Mouse (Mus musculus): ENCODE data around the gene Gabra6. TPM values are rescaled to one million over a fixed set of nuclear protein-coding genes. Genes with fewer than 3 reads are reported as not detected.

Gene Gabra6
- polyA plus RNA-seq, 1 experiment: not detected

GRCm38 (mm10) chr11:42306095-42306494 lies 14.8 kb downstream of the Gabra6 start:
- Histone ChIP-seq H3K27me3 (replicated peaks) (no peaks in the 10 kb centered on the region), H3K4me1 (no peaks in the 10 kb centered on the region), H3K36me3 (replicated peaks; ENCODE audit: low read length) (no peaks in the 10 kb centered on the region), H3K4me3 (replicated peaks) (no peak overlapping the region), H3K9me3 (no peaks in the 10 kb centered on the region)
- no peak for TF ChIP-seq FLI1 (IDR thresholded peaks at IDR 0.05; ENCODE audit: low read length)

GRCm38 (mm10) chr11:42258978-42259377 lies 61.9 kb downstream of the Gabra6 start:
- Histone ChIP-seq H3K4me1 (no peaks in the 10 kb centered on the region), H3K4me3 (replicated peaks) (no peak overlapping the region), H3K36me3 (replicated peaks; ENCODE audit: low read length) (no peaks in the 10 kb centered on the region), H3K9me3 (no peaks in the 10 kb centered on the region), H3K27me3 (replicated peaks) (no peaks in the 10 kb centered on the region)
- no peak for TF ChIP-seq FLI1 (IDR thresholded peaks at IDR 0.05; ENCODE audit: low read length)
- TF ChIP-seq GATA1 (IDR thresholded peaks at IDR 0.05; ENCODE audit: borderline replicate concordance, low read length): no peak

Other genes with a start within 250 kb of the Gabra6 start
- gene Gabra1, start 138.1 kb downstream of the Gabra6 start, polyA plus RNA-seq (2012; ENCODE audit: insufficient read depth, low replicate concordance): not detected in 2 replicates
- gene Gabrb2, start 98.7 kb upstream of the Gabra6 start, polyA plus RNA-seq (2012; ENCODE audit: insufficient read depth, low replicate concordance): not detected in 2 replicates

All from megakaryocyte, embryonic 14.5 days (primary cell).